Mouse (Mus musculus): ENCODE measurements around the gene Vcp. TPM values are rescaled to one million over a fixed set of nuclear protein-coding genes. Genes with fewer than 3 reads are reported as not detected.
"Not testable (repeated sequence)": the region's sequence is repeated elsewhere in the genome, so short reads cannot be mapped to it uniquely, and the experiment has no call there.

Gene Vcp
- total RNA-seq, 2 experiments from 2014 or later, result 285 to 286 TPM

DNA sequence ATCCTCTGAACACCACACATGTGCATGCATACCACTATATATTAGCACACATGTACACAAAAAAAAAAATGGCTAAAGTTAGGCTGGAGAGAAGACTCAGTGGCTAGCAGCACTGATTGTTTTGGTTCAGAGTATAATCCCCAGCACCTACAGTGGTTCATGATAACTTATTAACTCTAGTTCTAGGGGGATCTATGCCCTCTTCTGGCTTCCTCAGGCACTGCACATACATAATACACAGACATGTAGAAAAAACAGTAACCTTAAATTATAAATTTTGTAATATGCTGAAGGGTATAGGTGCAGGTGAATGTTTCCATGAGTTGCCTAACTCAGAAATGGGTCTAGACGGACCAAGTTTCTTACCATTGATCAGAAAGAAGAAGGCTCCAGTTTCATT, 12.0 kb downstream of the Vcp start:
- no peak for DNase-seq
- intact Hi-C loops (cut with DNase I), result no loop called here

DNA sequence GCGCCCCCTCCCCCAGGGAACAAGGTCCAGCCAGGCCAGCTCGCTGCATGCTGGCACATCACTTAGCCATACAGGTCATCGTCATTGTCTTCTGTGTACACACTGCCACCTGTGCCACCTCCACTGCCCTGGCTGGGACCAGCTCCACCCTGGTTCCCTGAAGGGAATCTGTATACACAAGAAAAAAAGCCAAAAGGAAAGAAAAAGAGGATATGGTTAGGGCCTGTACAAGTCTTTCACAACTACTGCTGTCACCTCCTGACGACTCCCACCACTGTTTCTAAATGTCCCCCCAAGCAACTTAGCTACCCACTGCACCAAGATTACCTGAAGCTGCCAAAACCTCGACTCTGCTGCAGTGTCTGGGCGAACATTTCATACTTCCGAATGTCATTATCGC, 19.8 kb downstream of the Vcp start:
- intact Hi-C loops (cut with DNase I); DNase-seq: not testable (repeated sequence)

DNA sequence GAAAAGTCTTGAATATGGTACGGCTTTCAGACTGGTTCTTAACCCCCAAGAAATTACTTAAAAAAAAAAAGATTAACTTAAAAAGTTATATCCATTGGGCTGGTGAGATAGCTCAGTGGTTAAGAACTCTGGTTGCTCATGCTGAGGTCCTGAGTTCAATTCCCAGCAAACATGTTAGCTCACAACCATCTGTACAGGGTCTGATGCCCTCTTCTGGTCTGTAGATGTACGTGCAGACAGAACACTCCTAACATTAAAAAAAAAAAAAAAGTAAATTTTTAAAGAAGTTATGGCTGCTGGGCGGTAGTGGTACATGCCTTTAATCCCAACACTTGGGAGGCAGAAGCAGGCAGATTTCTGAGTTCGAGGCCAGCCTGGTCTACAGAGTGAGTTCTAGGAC, 22.2 kb downstream of the Vcp start:
- intact Hi-C loops (cut with DNase I), result no loop called here

DNA sequence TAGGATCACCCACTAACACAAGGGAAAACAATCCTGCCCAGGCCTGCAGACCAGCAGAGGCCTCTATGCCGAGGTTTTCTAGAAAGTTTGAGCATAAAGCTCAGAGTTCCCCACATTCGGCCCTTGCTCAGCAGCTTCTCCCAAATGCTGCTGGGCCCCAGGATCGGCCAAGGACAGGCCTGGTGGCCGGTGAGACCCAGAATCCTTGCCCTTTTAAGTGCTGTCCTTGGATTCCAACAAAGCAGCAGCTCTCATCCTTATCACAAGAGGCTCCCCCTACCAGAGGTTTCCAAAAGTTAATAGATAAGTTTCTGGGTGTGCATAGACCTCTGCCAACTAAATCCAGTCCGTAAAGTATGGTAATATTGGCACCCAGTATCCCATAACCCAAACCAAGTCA, 26.4 kb downstream of the Vcp start:
- intact Hi-C loops (cut with DNase I), result no loop called here
- DNase-seq, result no peak

More for the DNA sequence above, 22.2 kb downstream of the Vcp start:
- no peak for DNase-seq

DNA sequence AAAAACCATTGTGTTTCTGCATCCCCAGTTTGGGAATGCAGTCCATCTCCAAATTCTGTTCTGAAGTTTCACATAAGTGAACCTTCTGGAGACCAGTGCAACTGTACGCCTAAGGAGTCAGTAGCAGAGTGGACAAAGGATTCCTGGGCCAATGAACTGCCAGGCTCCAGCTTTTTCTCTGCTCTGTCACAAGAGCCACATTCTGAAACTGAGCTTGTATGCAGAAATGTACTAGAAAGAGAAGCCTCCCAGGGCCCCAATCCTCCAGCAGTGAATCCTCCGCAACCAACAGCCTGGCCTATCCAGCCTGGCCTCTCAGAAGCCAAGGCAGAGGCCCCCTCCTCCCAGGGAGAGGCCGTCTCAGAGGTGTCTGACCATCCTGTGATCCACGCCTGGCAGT, 27.4 kb downstream of the Vcp start:
- no peak for DNase-seq
- intact Hi-C loops (cut with DNase I), result no loop called here

DNA sequence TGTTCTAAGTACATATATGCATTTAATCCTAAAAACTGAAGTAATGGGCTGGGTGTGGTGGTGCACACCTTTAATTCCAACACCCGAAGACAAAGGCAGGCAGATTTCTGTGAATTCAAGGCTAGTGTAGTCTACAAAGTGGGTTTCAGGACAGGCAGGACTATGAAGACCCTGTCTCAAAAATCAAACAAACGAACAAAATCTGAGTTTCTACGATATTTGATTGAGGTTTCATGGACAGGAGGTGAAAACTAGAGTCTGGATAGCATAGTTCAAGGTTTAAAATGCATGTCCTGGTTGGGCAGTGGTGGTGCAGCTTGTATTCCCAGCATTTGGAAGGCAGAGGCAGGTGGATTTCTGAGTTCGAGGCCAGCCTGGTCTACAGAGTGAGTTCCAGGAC, 31.0 kb downstream of the Vcp start, which contains the start of gene 1700022I11Rik:
Gene 1700022I11Rik, plus strand, starts transcription at position 301 of the 400 bp plus-strand sequence.
- intact Hi-C loops (cut with DNase I), result no loop called here

DNA sequence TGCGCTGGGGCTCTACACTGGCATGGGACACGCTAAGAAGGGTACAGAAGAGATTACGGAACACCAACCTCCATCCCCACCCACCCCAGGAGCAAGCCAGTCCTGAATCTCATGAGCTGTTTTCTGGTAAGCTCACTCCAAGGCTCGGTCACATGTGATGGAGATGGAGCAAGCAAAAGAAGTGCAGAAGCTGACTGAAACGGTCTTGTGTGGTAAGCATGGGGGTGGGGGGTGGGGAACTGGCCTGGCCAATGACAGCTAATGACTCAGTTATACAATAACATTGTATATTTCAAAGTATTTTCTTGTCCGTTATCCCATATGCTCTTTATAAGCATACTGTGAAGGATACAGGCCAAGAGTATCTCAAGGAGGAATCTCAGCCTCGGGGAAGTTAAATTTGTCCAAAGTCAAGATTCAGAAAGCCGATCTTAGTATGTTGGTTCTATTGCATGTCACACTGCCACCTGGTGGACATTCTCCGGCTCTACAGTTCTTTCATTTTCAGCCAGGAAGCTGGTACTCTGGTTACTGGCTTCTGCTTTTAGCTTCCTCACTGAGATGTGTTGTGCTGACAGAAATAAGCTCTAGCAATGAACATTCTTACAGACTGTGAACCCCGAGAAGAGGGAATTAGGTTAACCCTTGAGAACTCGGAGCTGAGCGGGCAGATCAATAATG, 35.1 kb downstream of the Vcp start:
- peak in 1 of 2 experiments; percentile 54 for DNase-seq
- intact Hi-C loops (cut with DNase I), result loop anchor here (1.0 kb wide), 1 partner anchor 88 kb away; no protein-coding TSS in a partner anchor

More for the DNA sequence above, 31.0 kb downstream of the Vcp start, which contains the start of gene 1700022I11Rik:
- DNase-seq, result no peak

DNA sequence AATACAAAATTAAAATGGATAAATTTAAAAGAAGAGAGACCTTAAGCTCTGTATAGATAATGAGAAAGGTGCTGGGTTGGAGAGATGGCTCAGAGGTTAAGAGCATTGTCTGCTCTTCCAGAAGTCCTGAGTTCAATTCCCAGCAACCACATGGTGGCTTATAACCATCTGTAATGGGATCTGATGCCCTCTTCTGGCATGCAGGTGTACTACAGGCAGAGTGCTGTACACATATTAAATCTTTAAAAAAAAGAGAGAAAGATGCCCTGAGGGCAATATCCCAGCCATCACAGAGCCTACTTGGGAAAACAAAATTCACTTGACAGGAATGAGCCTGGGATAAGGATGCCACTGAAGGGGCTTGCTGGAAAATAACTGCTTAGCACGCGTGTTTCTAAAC, 36.8 kb downstream of the Vcp start:
- intact Hi-C loops (cut with DNase I), result no loop called here
- no peak for DNase-seq

DNA sequence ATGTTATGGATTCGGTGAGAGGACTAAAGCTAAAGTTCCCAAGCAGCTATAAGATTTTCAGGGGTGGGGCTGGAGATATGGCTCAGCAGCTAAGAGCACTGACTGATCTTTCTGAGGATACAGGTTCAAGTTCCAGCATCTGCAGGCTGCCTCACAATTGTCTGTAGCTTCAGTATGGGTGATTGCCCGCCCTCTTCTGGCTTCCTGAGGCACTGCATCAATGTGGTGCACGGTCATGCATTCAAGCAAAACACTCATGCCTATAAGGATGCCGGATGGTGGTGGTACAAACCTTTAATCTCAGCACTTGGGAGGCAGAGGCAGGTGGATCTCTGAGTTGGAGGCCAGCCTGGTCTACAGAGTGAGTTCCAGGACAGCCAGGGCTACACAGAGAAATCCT, 38.7 kb downstream of the Vcp start:
- peak; percentile 61 to 70 for DNase-seq
- intact Hi-C loops (cut with DNase I), result no loop called here

DNA sequence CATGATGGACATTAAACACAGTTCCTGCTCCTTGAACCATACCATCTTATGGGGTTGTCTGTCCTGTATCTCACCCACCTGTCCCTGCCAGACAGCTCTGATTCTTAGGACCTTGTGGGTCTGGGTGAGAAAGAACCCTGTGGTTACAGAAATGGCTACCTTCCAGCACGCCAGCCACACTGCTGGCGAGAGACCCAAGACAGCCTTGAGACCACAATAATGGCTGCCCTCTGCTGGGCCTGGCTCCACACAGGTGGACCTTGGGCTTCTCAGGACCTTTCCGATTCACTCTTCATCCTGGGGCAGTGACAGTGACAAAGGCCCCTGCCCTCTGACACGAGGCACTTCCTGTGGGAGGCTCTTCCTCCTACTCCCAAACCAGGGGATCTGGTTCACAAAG, 40.9 kb downstream of the Vcp start:
- DNase-seq, result no peak
- intact Hi-C loops (cut with DNase I), result no loop called here

DNA sequence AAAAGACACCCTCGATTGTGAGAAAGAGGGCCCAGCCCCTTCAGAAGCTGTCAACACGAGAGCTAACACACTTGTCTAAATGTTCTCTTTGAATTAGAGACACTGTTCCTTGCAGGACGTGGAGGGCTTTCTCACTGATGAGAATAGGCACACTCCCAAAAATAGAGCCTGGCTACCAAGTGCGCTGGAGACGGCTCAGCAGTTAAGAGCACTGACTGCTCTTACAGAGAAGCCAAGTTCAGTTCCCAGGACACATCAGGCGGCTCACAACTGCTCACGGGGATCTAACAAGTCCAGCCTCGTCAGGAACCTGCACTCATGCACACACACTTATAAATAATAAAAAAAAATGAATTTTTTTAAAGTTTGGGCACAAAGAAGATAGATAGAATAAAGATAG, 41.4 kb downstream of the Vcp start:
- no peak for DNase-seq
- intact Hi-C loops (cut with DNase I), result no loop called here

DNA sequence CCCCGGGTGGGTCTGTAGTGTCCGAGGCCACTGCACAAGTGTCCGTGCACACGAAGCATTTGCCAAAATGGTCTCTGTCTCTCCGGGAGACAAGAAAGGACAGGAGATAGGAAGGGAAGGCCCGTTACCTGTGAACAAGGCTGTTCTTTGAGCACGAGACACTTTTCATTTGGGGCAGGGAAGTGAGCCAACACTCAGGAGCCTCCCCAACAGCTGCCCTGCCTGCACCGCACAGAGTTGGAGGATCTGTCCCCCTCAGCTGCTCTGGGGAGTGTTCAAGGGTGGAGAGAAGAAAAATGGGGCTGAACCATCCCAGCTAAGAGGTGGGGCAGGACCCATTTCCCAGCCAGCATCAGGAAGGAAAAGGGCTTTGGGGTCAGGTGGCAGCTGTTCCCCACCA, 42.3 kb downstream of the Vcp start:
- intact Hi-C loops (cut with DNase I), result no loop called here
- DNase-seq, result no peak

DNA sequence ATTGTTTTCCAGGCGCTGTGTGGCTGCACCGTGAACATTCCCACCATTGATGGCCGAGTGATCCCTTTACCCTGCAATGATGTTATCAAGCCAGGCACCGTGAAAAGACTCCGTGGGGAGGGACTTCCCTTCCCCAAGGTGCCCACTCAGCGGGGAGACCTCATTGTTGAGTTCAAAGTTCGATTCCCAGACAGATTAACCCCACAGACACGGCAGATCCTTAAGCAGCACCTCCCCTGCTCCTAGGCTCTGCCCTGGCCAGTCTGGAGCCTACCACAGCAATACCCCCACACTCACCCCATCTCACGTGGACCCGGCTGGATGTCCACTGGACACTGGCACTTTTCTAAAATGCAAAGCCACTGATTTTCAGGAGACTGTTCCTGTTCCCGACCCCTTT, 43.0 kb downstream of the Vcp start:
- intact Hi-C loops (cut with DNase I), result no loop called here
- no peak for DNase-seq

DNA sequence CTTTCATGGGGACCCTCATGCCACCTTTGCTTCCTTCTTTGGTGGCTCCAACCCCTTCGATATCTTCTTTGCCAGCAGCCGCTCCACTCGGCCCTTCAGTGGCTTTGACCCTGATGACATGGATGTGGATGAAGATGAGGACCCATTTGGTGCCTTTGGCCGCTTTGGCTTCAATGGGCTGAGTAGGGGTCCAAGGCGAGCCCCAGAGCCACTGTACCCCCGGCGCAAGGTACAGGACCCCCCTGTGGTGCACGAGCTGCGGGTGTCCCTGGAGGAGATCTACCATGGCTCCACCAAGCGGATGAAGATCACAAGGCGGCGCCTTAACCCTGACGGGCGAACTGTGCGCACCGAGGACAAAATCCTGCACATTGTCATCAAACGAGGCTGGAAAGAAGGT, 43.7 kb downstream of the Vcp start:
- no peak for DNase-seq
- intact Hi-C loops (cut with DNase I), result no loop called here

DNA sequence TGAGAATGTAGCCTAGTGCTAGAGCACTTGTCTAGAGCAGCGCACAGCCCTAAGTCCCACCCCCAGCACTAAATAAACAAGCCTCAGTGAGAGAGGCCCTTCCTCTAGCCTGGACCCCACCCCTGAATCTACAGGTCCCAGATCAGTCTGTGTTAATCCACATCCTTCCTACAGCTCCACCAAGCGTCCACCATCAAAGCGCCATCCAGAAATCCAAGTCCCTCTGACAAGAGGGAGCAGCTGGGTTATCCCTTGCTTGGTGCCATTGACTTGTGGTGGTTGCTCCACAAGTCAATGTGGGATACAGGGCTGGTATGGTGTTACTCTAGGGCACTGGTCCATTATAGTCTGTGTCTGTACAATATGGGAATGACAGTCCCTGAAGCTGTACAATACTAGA, 45.1 kb downstream of the Vcp start:
- intact Hi-C loops (cut with DNase I), result no loop called here
- DNase-seq, result no peak

DNA sequence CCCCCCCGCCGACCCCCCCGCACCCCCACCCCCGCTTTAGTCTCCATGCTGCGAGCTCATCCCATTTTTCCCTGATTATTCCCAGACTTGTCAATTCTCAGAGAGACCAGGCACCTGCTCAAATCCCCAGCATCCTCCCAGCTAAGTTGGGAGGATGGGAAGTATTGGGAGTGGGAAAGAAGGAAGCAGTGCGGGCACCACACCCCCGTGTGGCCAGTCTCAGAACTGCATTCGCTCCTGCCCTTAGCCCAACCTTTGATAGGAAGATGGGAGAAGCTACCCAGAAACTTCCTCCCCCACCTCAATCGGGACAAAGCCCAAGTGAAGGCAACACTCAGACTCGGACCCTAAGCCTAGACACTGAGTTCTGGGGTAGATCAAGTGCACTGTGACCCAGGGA, 46.0 kb downstream of the Vcp start:
- intact Hi-C loops (cut with DNase I), result no loop called here
- peak; percentile 80 to 88 for DNase-seq

DNA sequence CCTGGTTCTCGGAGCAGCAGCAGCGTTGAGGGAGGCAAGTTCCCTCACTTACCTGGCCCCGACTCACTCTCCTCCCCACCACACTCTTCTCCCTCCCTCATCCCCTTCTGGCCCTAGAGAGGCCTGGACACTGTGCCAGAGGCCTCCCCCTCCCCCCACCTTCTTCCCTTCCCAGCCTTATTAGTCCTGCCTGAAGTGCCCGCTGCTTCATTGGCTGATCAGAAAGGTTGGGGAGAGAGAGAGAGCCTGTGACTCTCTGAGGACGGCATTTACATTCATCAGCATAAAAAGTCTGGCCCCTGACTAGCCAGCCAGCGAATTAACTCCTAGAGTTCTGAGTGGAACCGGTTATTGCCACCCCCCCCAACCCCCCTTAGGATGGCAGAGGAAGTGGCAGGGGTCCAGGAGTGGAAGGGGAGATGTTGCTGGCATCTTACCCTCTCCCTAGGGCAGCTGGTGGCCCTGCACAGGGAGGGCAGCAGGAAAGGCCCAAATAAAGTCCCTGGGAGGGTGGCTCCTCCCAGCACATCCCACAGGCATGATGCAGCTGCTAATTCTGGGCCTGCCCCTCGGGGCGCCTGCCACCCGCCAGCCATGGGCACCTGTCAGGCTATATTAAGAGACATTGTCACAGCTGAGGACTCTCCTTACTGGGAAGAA, 46.7 kb downstream of the Vcp start:
- intact Hi-C loops (cut with DNase I), result no loop called here
- peak; percentile 67 to 75 for DNase-seq

DNA sequence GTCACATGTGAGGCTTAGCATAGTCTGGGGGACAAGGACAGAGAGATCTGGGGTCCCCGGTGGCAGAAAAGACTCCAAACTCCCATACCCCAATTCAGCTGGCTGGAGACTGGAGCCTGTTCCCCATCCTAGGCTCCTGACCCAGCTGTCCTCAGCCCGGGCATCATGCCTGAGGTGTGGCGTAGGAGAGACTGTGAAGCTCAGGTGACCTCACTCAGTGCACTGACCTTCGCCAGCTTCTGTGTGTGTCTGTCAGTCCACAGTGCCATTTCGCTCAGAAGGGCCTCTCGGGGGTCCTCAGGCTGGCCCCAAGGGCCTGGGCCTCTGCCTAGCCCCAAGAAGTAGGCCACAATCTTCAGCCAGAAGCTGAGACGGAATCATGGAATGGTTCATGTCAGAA, 47.7 kb downstream of the Vcp start:
- DNase-seq, result peak; percentile 61 to 66
- intact Hi-C loops (cut with DNase I), result no loop called here

DNA sequence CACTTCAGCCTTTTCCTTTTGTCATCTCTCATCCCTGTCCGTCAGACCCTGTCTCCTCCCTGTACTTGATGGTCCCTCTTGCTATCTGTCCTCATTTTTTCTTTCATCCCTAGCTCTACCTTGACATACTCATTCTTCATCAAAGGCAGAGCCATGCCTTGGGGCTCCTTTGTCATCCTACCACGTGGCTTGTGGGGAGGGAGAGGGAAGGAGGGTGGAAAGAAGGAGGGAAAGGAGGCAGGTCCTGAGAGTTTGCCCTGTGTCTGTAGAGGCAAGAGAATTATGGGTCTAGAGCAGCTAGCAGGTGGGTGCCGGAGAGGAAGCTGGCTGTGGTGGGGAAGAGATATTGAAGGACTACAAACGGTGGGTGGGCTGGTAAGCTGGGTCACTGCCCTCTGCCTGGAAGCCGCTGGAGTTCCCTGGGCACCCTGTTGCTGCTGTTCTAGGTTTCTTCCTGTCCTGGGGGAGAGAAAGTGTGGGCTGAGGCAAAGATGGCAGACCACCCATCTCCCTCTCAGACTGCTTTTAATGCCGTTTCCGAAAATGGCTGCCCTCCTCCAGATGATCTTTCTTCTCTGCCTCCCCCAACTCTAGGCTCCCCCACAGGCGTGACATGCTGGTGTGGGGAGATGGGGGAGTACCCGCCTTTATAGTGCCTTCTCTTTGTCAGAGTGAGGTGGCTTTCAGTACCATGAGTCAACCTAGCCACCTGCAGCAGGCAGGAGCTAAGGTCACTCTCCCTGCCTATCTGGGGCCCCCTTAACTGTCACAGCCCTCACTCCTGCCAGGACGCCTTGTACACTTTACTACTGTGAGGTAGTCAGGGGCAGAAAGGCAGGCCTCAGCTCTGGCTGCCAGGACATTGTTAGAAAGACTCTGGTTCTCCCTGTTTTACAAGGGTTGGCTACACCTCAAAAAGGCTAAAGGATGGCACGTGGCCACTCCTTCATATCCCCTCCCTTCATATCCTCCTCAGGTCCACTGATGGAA, 48.8 kb downstream of the Vcp start:
- no peak for DNase-seq
- intact Hi-C loops (cut with DNase I), result no loop called here

DNA sequence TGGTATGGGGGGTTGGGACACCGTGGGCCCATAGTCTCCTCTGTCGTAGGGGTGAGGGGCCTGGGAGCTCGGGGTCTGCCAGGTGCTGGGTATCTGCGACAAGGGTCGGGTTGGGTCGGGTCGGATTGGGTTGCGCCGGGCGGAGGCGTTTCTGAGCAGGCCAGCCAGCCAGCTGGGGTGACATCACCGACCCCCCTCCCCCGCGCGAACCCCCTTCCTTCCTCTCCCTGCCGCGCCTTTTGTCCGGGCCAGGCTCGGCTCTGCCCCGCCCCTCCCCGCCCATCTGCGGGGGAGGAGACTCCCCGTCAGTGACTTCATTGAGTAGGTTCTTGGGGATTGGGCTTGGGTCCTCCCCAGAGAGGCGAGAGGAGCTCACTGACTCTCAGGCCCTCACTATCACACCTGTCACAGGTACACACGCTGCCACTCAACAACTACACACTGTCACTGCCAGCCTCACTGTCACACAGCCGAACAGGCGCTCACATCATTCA, 50.2 kb downstream of the Vcp start:
- DNase-seq, result peak; percentile 91 to 94
- intact Hi-C loops (cut with DNase I), result no loop called here

DNA sequence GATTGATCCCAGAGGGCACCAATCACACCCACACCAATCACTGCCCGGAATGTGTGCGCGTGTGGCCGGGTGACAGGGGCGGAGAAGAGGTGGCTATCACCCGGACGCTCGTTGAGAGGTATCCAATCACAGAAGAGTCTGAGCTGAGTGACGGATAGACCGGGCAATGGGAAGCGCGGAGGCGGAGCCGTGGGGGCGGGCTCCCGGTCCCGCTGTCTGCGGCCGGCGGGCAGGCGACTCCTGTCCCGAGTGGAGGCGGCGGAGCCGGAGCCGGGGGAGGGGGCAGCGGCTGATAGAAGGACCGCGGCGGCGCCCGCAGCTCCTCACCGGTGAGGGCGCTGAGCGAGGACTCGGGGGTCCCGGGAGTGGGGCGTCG, 50.6 kb downstream of the Vcp start, which contains the start of gene Dnajb5:
Gene Dnajb5, plus strand, starts transcription at position 139 of the 376 bp plus-strand sequence.
- intact Hi-C loops (cut with DNase I), result no loop called here
- peak; percentile 98 for DNase-seq
